Mouse (Mus musculus) R1 (cell line): ENCODE measurements around the gene Auh.

Source experiments
- DNase-seq: peaks from one replicate; pipeline ENCODE4 v3.0.0-alpha.2; 2018; ENCODE audit warnings: low read depth, low spot score

Auh gene

GRCm38 (mm10) chr13:52800091-52800490 is 129.4 kb downstream of the Auh start:
- no peak for DNase-seq

- no peak for DNase-seq
Observed at GRCm38 (mm10) chr13:52794232-52794631, 135.2 kb downstream of the Auh start.

GRCm38 (mm10) chr13:52793434-52793989 is 136.0 kb downstream of the Auh start:
- no peak for DNase-seq

GRCm38 (mm10) chr13:52792242-52792844 is 137.1 kb downstream of the Auh start:
- peak; percentile 20 for DNase-seq

- DNase-seq, result peak; percentile 8
Observed at GRCm38 (mm10) chr13:52790894-52791293, 138.6 kb downstream of the Auh start.
